Mouse (Mus musculus) lung, embryonic 14.5 days (tissue): Measurements from ENCODE around the gene Cd200. TPM values are rescaled to one million over a fixed set of nuclear protein-coding genes. Genes with fewer than 3 reads are reported as not detected.
"Not testable (repeated sequence)": the region's sequence is repeated elsewhere in the genome, so short reads cannot be mapped to it uniquely, and the experiment has no call there.

Experiments used
- ATAC-seq: fragments of 200-750 bp; cut with Nextera tagmentation; 2 replicates; pipeline ENCODE4 v1.8.0; 2017; ENCODE audit warnings: mild to moderate bottlenecking, moderate TSS enrichment, moderate library complexity; ENCODE audit not compliant: insufficient read depth
- DNase-seq: peaks from one replicate; pipeline ENCODE4 v3.0.0-alpha.2; 2015
- H3K27ac ChIP-seq: fragments of 300-500 bp; sonication (generic); 2 replicates; pipeline ENCODE4 v1.5.1; 2014; ENCODE audit warnings: low read depth, mild to moderate bottlenecking, moderate library complexity
- H3K27me3 ChIP-seq: fragments of 300-500 bp; sonication (generic); 2 replicates; pipeline ENCODE4 v1.6.1; 2014; ENCODE audit warnings: low read length, control low read depth; ENCODE audit not compliant: insufficient read depth
- H3K36me3 ChIP-seq: fragments of 300-500 bp; sonication (generic); 2 replicates; pipeline ENCODE4 v1.6.1; 2014; ENCODE audit warnings: control low read depth; ENCODE audit not compliant: insufficient read depth
- H3K4me1 ChIP-seq: fragments of 300-500 bp; sonication (generic); 2 replicates; pipeline ENCODE4 v1.6.1; 2014; ENCODE audit warnings: antibody characterized with exemption, control low read depth; ENCODE audit not compliant: insufficient read depth
- H3K4me2 ChIP-seq: fragments of 300-500 bp; sonication (generic); 2 replicates; pipeline ENCODE4 v1.6.1; 2014; ENCODE audit warnings: mild to moderate bottlenecking
- H3K4me3 ChIP-seq: fragments of 300-500 bp; sonication (generic); 2 replicates; pipeline ENCODE4 v1.5.1; 2014; ENCODE audit warnings: low read depth, low read length
- H3K9ac ChIP-seq: fragments of 300-500 bp; sonication (generic); 2 replicates; pipeline ENCODE4 v1.6.1; 2014
- H3K9me3 ChIP-seq: fragments of 300-500 bp; sonication (generic); 2 replicates; pipeline ENCODE4 v1.6.1; 2016; ENCODE audit warnings: low read depth, low read length, control low read depth
- CTCF ChIP-seq: IDR thresholded peaks from 2 replicates; pipeline ENCODE4 v1.5.1; 2016; ENCODE audit warnings: antibody characterized with exemption, low read depth
- WGBS: fragments of 180-500 bp; shearing (Covaris S2); extraction: QIAGEN DNeasy Blood & Tissue Kit; methylation state at CpG from one replicate; pipeline ENCODE4 v1.1.7; 2014; 5-methylcytosine and 5-hydroxymethylcytosine counted together
- polyA plus RNA-seq: library from polyadenylated mRNA; unstranded; fragments of >200 nt; fragmentation: Nextera tagmentation; extraction: Ambion mirVana; gene quantifications from 2 replicates; pipeline ENCODE4 v1.2.1, GENCODE M21; 2014

The Cd200 gene
- 66.1 and 68.1 TPM in 2 replicates for polyA plus RNA-seq

DNA sequence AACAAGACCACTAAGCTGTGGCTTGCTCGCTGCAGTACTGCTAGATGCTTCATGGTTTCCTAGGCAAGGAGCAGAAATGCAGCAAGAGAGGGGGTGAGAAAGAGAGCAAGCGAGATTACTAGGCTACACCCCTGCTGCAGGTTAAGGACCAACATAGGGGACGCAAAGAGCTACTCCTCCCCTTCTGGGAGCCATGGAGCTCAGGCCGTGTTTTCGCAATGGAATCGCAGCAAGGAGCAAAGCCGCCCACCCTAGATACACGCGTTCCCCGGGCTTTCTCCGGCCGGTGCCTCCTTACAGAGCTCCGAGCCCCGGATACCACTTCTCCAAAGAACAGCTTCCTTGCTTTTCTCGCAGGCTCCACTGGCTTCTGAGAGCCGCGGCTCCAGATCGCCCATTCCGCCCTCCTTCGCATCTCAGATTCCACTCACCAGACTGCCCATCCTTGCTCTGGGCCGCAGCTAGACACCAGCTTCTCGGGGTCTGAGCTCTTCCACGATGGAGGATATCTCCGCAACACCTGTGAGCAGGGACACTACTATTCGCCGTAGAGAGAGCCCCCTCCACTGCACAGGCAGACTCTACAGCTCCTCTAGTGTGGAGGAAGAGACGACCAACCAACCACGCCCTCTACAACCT lies at the start of gene Cd200:
TSS of gene Cd200 (minus strand) at position 629 of the 639 bp plus-strand sequence.
- peak; percentile 43 for TF ChIP-seq CTCF
- Histone ChIP-seq H3K27ac (peak within 1 kb of the TSS; percentile 51), H3K27me3 (no peaks in the 10 kb centered on the region)

DNA sequence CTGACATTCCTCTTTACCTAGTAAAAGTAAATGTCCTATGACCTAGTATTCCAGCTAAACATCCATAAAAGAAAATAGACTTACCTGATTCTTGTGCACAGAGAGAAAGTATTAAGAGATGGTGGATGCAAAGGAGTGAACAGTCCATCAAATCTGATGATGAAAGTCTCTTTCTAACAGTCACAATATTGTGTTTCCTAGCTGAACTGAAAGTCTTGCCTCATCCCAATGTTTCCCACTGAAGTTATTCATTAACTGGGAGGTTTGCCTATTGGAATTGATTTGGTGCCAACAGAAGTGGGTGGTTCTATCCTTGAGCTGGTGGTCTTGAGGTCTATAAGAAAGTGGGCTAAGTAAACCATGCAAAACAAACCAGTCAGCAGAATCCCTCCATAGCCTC lies 45.9 kb upstream of the Cd200 start:
- DNase-seq (no peak), ATAC-seq (no peak)
- no peaks in the 10 kb centered on the region for H3K27me3 ChIP-seq
- H3K4me2 ChIP-seq, result no peak overlapping the region
- H3K9ac ChIP-seq, result no peak overlapping the region
- no peaks in the 10 kb centered on the region for H3K9me3 ChIP-seq
- no peak overlapping the region for H3K4me3 ChIP-seq
- H3K4me1 ChIP-seq, result no peaks in the 10 kb centered on the region
- no peaks in the 10 kb centered on the region for H3K36me3 ChIP-seq
- H3K27ac ChIP-seq, result no peak overlapping the region
- no peak for TF ChIP-seq CTCF

More for the DNA sequence above, at the start of gene Cd200:
- no peaks in the 10 kb centered on the region for H3K4me1 ChIP-seq
- H3K4me2 ChIP-seq, result peak within 1 kb of the TSS; percentile 69
- no peaks in the 10 kb centered on the region for H3K9me3 ChIP-seq
- H3K4me3 ChIP-seq, result peak within 1 kb of the TSS; percentile 59
- H3K36me3 ChIP-seq, result no peaks in the 10 kb centered on the region
- under 1% methylated on average over 28 of the region's 28 CpGs for WGBS
- peak; percentile 94 for ATAC-seq
- H3K9ac ChIP-seq, result peak within 1 kb of the TSS; percentile 66
- peak; percentile 60 for DNase-seq

DNA sequence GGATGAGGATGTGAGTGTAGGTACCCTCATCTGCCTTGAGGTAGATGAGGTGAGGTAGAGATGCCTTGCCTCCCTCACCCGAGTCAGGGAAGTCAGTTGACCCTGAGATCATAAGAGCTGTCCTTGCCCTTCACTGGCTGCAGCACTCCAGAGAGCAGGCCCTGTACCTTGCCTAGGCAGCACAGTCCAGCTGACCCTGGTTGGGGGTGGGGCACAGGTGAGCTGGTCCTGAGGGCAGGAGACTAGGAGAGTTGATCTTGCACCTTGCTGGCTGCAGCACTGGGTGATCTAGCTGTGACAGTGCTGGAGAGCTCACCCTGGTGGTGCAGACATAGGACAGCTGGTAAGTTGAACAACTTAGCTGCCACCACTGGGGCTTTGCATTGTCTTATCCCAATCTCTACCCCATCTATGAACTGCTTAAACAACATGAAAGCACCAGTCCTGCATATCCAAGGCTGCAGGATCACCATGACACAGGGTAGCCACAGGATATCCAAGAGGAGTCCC lies 28.4 kb upstream of the Cd200 start:
- DNase-seq, result no peak
- H3K4me3 ChIP-seq, result no peak overlapping the region
- WGBS, result 94% methylated on average over 1 of the region's 1 CpGs
- no peak overlapping the region for H3K4me2 ChIP-seq
- H3K36me3 ChIP-seq, result no peaks in the 10 kb centered on the region
- ATAC-seq, result no peak; the same call in 1 of the 2 replicates
- no peaks in the 10 kb centered on the region for H3K4me1 ChIP-seq
- H3K27ac ChIP-seq, result no peak overlapping the region
- H3K9me3 ChIP-seq, result no peaks in the 10 kb centered on the region
- no peaks in the 10 kb centered on the region for H3K27me3 ChIP-seq
- H3K9ac ChIP-seq, result no peak overlapping the region
- no peak for TF ChIP-seq CTCF

- DNase-seq, result peak; percentile 70
- no peak for TF ChIP-seq CTCF
- H3K9me3 ChIP-seq, result no peaks in the 10 kb centered on the region
These were observed 26.7 kb upstream of the Cd200 start for GRCm38 (mm10) chr16:45435591-45435990.

GRCm38 (mm10) chr16:45427651-45428050 lies 18.8 kb upstream of the Cd200 start:
- Histone ChIP-seq H3K36me3 (no peaks in the 10 kb centered on the region), H3K4me2 (no peak overlapping the region), H3K9ac (no peak overlapping the region), H3K9me3 (no peaks in the 10 kb centered on the region), H3K27ac (no peak overlapping the region), H3K4me3 (no peak overlapping the region), H3K27me3 (no peaks in the 10 kb centered on the region), H3K4me1 (no peaks in the 10 kb centered on the region)
- DNase-seq (no peak), ATAC-seq (no peak)
- 79% methylated on average over 9 of the region's 9 CpGs for WGBS
- no peak for TF ChIP-seq CTCF

More at GRCm38 (mm10) chr16:45435591-45435990, 26.7 kb upstream of the Cd200 start:
- Histone ChIP-seq H3K27ac (no peak overlapping the region), H3K9ac (no peak overlapping the region), H3K36me3 (no peaks in the 10 kb centered on the region), H3K4me3 (no peak overlapping the region), H3K4me2 (no peak overlapping the region), H3K27me3 (no peaks in the 10 kb centered on the region), H3K4me1 (no peaks in the 10 kb centered on the region)
- peak; percentile 80; the same call in 1 of the 2 replicates for ATAC-seq

GRCm38 (mm10) chr16:45413497-45413896 lies 4.6 kb upstream of the Cd200 start:
- no peaks in the 10 kb centered on the region for H3K27me3 ChIP-seq
- H3K4me3 ChIP-seq, result no peak overlapping the region
- H3K9ac ChIP-seq, result no peak overlapping the region
- no peaks in the 10 kb centered on the region for H3K36me3 ChIP-seq
- H3K4me1 ChIP-seq, result no peaks in the 10 kb centered on the region
- H3K27ac ChIP-seq, result no peak overlapping the region
- H3K9me3 ChIP-seq, result no peaks in the 10 kb centered on the region
- peak; percentile 29; the same call in 1 of the 2 replicates for TF ChIP-seq CTCF
- no peak overlapping the region for H3K4me2 ChIP-seq
- ATAC-seq, result no peak
- no peak for DNase-seq

DNA sequence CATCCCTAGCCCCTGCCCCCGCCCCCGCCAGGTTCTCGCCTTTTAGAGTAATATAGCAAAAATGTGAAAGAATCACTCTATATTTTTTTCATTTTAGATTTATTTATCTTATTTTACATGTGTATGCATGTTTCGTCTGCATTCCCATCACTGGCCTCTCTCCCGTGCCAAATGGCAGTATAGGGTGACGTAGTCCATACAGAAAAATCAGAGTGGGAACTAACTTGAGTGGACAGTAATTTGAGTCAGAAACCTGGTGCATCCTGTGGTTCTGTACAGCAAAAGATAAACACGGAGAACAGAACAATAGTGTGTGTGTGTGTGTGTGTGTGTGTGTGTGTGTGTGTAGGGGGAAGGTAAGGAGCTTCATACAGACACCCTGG lies 202 bp upstream of the Cd200 start:
- H3K9me3 ChIP-seq, H3K27ac ChIP-seq, H3K36me3 ChIP-seq, H3K4me1 ChIP-seq, DNase-seq, H3K27me3 ChIP-seq: not testable (repeated sequence)
- Histone ChIP-seq H3K4me3 (peak overlapping the region; percentile 59), H3K9ac (peak overlapping the region; percentile 66; the same call in 1 of the 2 replicates), H3K4me2 (peak overlapping the region; percentile 69)
- WGBS, result 27% methylated on average over 7 of the region's 7 CpGs
- peak; percentile 53; the same call in 1 of the 2 replicates for ATAC-seq
